Mouse (Mus musculus): ENCODE results near the gene Hist1h2ag.

GRCm38 (mm10) chr13:22039951-22040463 is 2.7 kb downstream of the Hist1h2ag start:
- TF ChIP-seq CTCF (IDR thresholded peaks at IDR 0.05; ENCODE audit: low read depth): no peak
- no peak for TF ChIP-seq EP300 (IDR thresholded peaks at IDR 0.05; ENCODE audit: low read depth)
